Mouse (Mus musculus) liver, adult 2 months (tissue): ENCODE data around the gene Nos1.

Experiments used
- CTCF ChIP-seq: fragments of 200-500 bp; IDR thresholded peaks from 2 replicates; pipeline ENCODE4 v1.5.1; 2011; ENCODE audit warnings: low read depth, low read length, control low read depth
- POLR2A ChIP-seq: fragments of 200-500 bp; IDR thresholded peaks from 2 replicates; pipeline ENCODE4 v1.6.1; 2011; ENCODE audit warnings: low read length, control low read depth; ENCODE audit not compliant: insufficient read depth; ENCODE audit errors: extremely low read depth

DNA sequence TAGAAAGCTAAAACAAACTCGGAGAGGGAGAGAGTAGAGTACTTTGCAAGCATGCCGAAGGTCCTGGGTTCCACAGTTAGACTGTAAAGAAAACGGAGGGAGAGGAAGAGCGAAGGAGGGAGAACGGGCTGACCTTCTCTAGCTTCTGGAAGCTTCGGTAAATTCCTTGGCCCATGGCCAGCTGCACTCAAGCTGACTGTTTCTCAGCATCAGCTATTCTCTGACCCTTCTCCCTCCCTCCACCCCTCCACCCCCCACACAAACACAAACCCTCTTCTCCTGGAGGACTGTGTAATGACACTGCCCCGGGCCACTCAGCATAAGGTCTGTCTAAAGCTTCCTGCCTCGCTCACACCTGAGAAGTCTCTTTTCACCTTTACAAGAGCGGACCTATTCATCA is 183.9 kb downstream of the Nos1 start:
- TF ChIP-seq CTCF: no peak
- TF ChIP-seq POLR2A: no peak
